Mouse (Mus musculus) liver, embryonic 14.5 days (tissue): ENCODE measurements around the gene Mindy4. TPM values are rescaled to one million over a fixed set of nuclear protein-coding genes. Genes with fewer than 3 reads are reported as not detected.

Experiments used
- ATAC-seq: fragments of 200-750 bp; cut with Nextera tagmentation; 2 replicates; pipeline ENCODE4 v1.8.0; 2017; ENCODE audit warnings: moderate number of reproducible peaks, mild to moderate bottlenecking, moderate library complexity; ENCODE audit not compliant: insufficient read depth
- DNase-seq, 3 experiments: peaks; one replicate each; pipeline ENCODE4 v3.0.0-alpha.2; 2012 to 2013; ENCODE audit warnings: low read depth in 3 of 3, low spot score in 3 of 3
- H3K27ac ChIP-seq: fragments of 300-500 bp; sonication (generic); 2 replicates; pipeline ENCODE4 v1.5.1; 2014; ENCODE audit warnings: moderate library complexity, mild to moderate bottlenecking, control low read depth, inconsistent platforms
- H3K27me3 ChIP-seq: fragments of 300-500 bp; sonication (generic); 2 replicates; pipeline ENCODE4 v1.6.1; 2014; ENCODE audit warnings: mild to moderate bottlenecking, low read length, moderate library complexity; ENCODE audit not compliant: control insufficient read depth, insufficient read depth
- H3K36me3 ChIP-seq: fragments of 300-500 bp; sonication (generic); replicated peaks from 2 replicates; pipeline ENCODE4 v1.6.1; 2014; ENCODE audit warnings: low read depth; ENCODE audit not compliant: control insufficient read depth, insufficient read depth
- H3K4me1 ChIP-seq, 2 experiments: fragments of 200-500 bp in 1 of 2; fragments of 300-500 bp in 1 of 2; sonication (generic) in 1 of 2; replicated peaks; 2 replicates each; pipeline ENCODE4 v1.6.1; 2012 to 2014; ENCODE audit warnings: antibody characterized with exemption in 1 of 2, inconsistent platforms in 1 of 2, low read length in 1 of 2; ENCODE audit not compliant: control insufficient read depth in 2 of 2, insufficient read depth in 2 of 2
- H3K4me2 ChIP-seq: fragments of 300-500 bp; sonication (generic); 2 replicates; pipeline ENCODE4 v1.6.1; 2014; ENCODE audit warnings: low read depth, mild to moderate bottlenecking, control low read depth, moderate library complexity
- H3K4me3 ChIP-seq, 2 experiments: fragments of 200-500 bp in 1 of 2; fragments of 300-500 bp in 1 of 2; sonication (generic) in 1 of 2; 2 replicates each; pipeline ENCODE4 v1.5.1; 2012 to 2014; ENCODE audit warnings: low read depth in 2 of 2, low read length in 2 of 2, mild to moderate bottlenecking in 2 of 2, control low read depth in 1 of 2, inconsistent platforms in 1 of 2, moderate library complexity in 1 of 2; ENCODE audit not compliant: insufficient read depth in 1 of 2
- H3K9ac ChIP-seq: fragments of 300-500 bp; sonication (generic); replicated peaks from 2 replicates; pipeline ENCODE4 v1.6.1; 2014; ENCODE audit warnings: mild to moderate bottlenecking, control low read depth, moderate library complexity
- H3K9me3 ChIP-seq: fragments of 300-500 bp; sonication (generic); 2 replicates; pipeline ENCODE4 v1.6.1; 2016; ENCODE audit warnings: low read length, mixed read lengths; ENCODE audit not compliant: control insufficient read depth
- CTCF ChIP-seq: IDR thresholded peaks from 2 replicates; pipeline ENCODE4 v1.5.1; 2016; ENCODE audit warnings: antibody characterized with exemption, low read depth, control low read depth
- EP300 ChIP-seq: IDR thresholded peaks from 2 replicates; pipeline ENCODE4 v1.6.1; 2016; ENCODE audit warnings: antibody characterized with exemption, low read depth
- WGBS: fragments of 180-500 bp; shearing (Covaris S2); extraction: QIAGEN DNeasy Blood & Tissue Kit; methylation state at CpG from one replicate; pipeline ENCODE4 v1.1.7; 2014; ENCODE audit not compliant: insufficient replicate concordance; 5-methylcytosine and 5-hydroxymethylcytosine counted together
- polyA plus RNA-seq, 2 experiments: library from polyadenylated mRNA; depleted of rRNA in 1 of 2; stranded (reverse) in 1 of 2; unstranded in 1 of 2; fragments of >200 nt; fragmentation: Nextera tagmentation in 1 of 2; extraction: Ambion mirVana in 1 of 2; gene quantifications; 2 replicates each; pipeline versions ENCODE4 v1.2.1 to v1.2.3; 2012 to 2014

The Mindy4 gene
- polyA plus RNA-seq, 2 experiments = 0.58 to 0.99 TPM

DNA sequence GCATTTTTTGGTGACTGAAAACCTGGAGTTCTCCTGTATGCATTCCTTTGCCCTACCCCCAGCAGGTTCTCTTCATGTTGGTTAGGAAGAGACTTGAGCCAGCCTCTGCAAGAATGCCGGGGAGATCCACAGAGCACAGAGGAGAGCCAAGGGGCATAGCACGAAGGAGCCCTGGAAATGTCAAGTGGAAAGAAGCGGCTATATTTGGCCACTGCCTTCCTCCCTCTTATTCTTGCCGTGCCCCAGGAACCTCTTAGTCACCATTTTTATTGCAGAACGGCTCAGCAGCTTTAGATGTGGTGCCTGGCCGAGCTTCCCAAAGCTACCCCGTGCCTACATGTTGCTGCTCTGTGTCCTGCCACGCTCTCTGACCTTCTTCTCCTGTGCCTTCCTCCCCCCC is 72.6 kb downstream of the Mindy4 start:
- TF ChIP-seq EP300 (no peak), CTCF (no peak)
- H3K27me3 ChIP-seq = no peaks in the 10 kb centered on the region
- H3K4me1 ChIP-seq = peaks cover 0 to 38% of the 10 kb centered on the region in 2 experiments
- H3K9me3 ChIP-seq = no peaks in the 10 kb centered on the region
- H3K4me2 ChIP-seq = no peak overlapping the region
- H3K36me3 ChIP-seq = no peaks in the 10 kb centered on the region
- ATAC-seq (no peak), DNase-seq (no peak)
- WGBS = 53% methylated on average over 8 of the region's 8 CpGs
- no peak overlapping the region for H3K4me3 ChIP-seq
- no peak overlapping the region for H3K9ac ChIP-seq
- no peak overlapping the region for H3K27ac ChIP-seq

DNA sequence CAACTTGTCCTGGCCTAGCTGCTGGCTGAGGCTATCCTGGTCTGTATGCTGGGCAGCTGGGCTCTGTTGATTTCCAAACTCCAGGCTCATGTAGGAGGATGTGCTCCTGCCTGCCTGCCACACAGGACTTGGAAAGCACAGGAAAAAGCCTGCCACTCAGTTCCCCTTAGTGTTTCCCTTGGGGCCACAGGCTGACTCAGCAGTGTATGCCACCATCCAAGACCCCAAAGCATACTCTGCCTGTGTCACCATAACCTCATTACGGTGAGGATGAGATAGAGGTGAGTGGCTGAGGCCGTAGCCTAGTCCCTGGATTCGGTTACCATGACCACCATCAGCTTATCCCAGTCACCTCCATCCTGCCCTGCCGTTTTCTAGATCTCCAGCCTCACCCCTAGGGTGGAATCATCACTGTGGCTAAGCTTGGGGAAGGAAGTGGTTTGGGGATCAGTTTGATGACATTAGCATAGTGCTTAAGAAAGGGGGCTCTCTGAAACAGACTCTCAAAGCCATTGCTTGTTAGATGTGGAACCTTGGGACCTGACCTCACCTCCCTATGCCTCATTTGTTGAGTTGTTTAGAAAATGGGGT is 73.6 kb downstream of the Mindy4 start:
- Histone ChIP-seq H3K4me2 (no peak overlapping the region), H3K9ac (no peak overlapping the region), H3K36me3 (no peaks in the 10 kb centered on the region), H3K27ac (no peak overlapping the region), H3K9me3 (no peaks in the 10 kb centered on the region), H3K27me3 (no peaks in the 10 kb centered on the region), H3K4me1 (peaks cover 0 to 41% of the 10 kb centered on the region in 2 experiments), H3K4me3 (no peak overlapping the region)
- DNase-seq (no peak), ATAC-seq (no peak; the same call in 1 of the 2 replicates)
- WGBS = 31% methylated on average over 4 of the region's 4 CpGs
- no peak for TF ChIP-seq CTCF

DNA sequence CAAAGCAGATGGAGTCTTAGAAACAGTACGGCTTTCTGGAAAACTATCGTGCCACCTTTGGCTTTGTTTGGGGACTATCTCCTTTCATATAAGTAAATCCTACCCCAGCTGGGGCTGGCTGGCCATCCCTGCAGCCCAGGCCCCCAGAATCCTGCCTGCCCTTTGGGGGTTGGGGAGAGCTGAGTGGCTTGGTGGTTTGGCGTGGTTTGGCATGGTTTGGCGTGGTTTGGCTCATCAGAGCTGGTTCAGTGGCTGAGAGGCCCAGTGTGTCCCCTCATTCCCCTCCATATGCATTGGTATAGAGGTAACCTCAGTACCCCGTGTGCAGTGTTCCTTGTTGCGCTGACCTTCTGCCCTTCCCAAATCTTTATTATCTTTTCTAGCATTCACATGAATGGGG is 74.9 kb downstream of the Mindy4 start:
- no peaks in the 10 kb centered on the region for H3K36me3 ChIP-seq
- no peak overlapping the region for H3K4me2 ChIP-seq
- ATAC-seq (no peak), DNase-seq (no peak)
- H3K27me3 ChIP-seq = no peaks in the 10 kb centered on the region
- no peak overlapping the region for H3K9ac ChIP-seq
- peaks cover 0 to 41% of the 10 kb centered on the region in 2 experiments for H3K4me1 ChIP-seq
- H3K9me3 ChIP-seq = no peaks in the 10 kb centered on the region
- H3K4me3 ChIP-seq = no peak overlapping the region
- H3K27ac ChIP-seq = no peak overlapping the region
- TF ChIP-seq CTCF (no peak), EP300 (no peak)
- 51% methylated on average over 6 of the region's 6 CpGs for WGBS

DNA sequence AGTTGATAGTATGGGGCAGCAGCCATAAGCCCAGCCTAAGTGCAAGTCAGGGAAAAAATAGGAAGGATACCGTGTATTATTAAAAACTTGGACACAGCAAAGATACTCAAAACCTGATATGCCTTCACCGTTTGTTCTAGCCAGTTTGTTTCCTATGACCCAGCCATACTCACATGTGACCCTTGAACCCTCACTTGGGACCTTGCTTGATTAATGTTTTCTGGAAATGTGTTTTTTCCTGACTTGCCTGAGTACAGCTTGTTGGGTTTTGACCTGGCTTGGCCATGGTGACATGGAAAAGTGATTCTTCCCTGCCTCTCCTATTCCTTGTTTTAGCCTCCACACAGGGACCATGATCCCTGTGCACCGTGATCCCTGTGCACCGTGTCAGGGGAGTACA is 75.3 kb downstream of the Mindy4 start:
- no peak overlapping the region for H3K9ac ChIP-seq
- no peak overlapping the region for H3K4me3 ChIP-seq
- no peaks in the 10 kb centered on the region for H3K27me3 ChIP-seq
- H3K27ac ChIP-seq = no peak overlapping the region
- no peak overlapping the region for H3K4me2 ChIP-seq
- no peaks in the 10 kb centered on the region for H3K9me3 ChIP-seq
- peaks cover 0 to 41% of the 10 kb centered on the region in 2 experiments for H3K4me1 ChIP-seq
- no peaks in the 10 kb centered on the region for H3K36me3 ChIP-seq
- WGBS = 63% methylated on average over 4 of the region's 4 CpGs
- TF ChIP-seq CTCF (no peak), EP300 (no peak)
- DNase-seq (no peak), ATAC-seq (peak; percentile 35; the same call in 1 of the 2 replicates)

DNA sequence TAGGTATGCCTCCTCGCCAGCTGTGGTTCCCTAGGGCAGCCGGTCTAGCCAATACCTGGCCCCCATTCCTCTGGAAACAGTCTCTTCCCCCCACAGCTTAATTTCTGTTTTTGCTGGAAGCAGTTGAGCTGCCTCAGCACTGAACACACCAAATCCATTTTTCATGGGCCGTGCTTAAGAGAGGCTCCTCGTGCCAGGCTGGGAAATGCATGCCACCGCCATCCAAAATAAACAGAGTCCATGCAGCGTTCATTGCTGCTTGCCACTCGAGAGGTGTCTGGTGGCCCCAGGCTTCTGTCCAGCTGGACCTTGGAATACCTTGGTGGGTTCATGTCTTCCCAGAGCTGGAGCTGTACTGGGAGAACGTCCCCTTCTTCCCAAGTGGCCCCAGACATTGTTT is 77.8 kb downstream of the Mindy4 start:
- DNase-seq = no peak
- ATAC-seq = no peak
- WGBS = 77% methylated on average over 8 of the region's 8 CpGs
- Histone ChIP-seq H3K4me1 (peaks cover 0 to 35% of the 10 kb centered on the region in 2 experiments), H3K9me3 (no peaks in the 10 kb centered on the region), H3K4me2 (no peak overlapping the region), H3K27ac (no peak overlapping the region), H3K27me3 (no peaks in the 10 kb centered on the region), H3K4me3 (no peak overlapping the region), H3K9ac (no peak overlapping the region), H3K36me3 (no peaks in the 10 kb centered on the region)
- TF ChIP-seq CTCF (no peak), EP300 (no peak)
